Mouse (Mus musculus): ENCODE data around the gene Ambra1. TPM values are rescaled to one million over a fixed set of nuclear protein-coding genes. Genes with fewer than 3 reads are reported as not detected.

The Ambra1 gene
- polyA plus RNA-seq, 1 experiment from 2014 or later, result 21.5 TPM

GRCm38 (mm10) chr2:91929455-91929854 lies 199.5 kb downstream of the Ambra1 start:
- DNase-seq (ENCODE audit: low spot score), result no peak
- H3K27me3 ChIP-seq (ENCODE audit: control insufficient read depth, insufficient read depth, low read length), result 0 out of 2 replicates have a peak, but pooled peaks cover 3% of the 10 kb centered on the region

GRCm38 (mm10) chr2:91929936-91930335 lies 200.0 kb downstream of the Ambra1 start:
- 8% methylated on average over 12 of the region's 12 CpGs for WGBS
- ATAC-seq (ENCODE audit: insufficient read depth, low FRiP score, low TSS enrichment), result no peak
- H3K27ac ChIP-seq (ENCODE audit: low read depth, low read length), result peak overlapping the region; percentile 31; the same call in 1 of the 2 replicates

More at GRCm38 (mm10) chr2:91929455-91929854, 199.5 kb downstream of the Ambra1 start:
- no peak for ATAC-seq (ENCODE audit: insufficient read depth, low FRiP score, low TSS enrichment)
- Histone ChIP-seq H3K9me3 (ENCODE audit: control insufficient read depth, low read length) (no peaks in the 10 kb centered on the region), H3K27ac (ENCODE audit: low read depth, low read length) (no peak overlapping the region; the same call in 1 of the 2 replicates), H3K36me3 (ENCODE audit: control insufficient read depth, insufficient read depth, low read length) (no peaks in the 10 kb centered on the region; the same call in 1 of the 2 replicates), H3K4me3 (ENCODE audit: low read depth, low read length) (peak overlapping the region; percentile 79), H3K4me2 (ENCODE audit: low read depth) (peak overlapping the region; percentile 66), H3K9ac (ENCODE audit: low read length) (peak overlapping the region; percentile 51; the same call in 1 of the 2 replicates), H3K4me1 (ENCODE audit: control insufficient read depth, insufficient read depth, low read length) (peaks cover 34% of the 10 kb centered on the region)
- WGBS, result 54% methylated on average over 3 of the region's 3 CpGs

GRCm38 (mm10) chr2:91930761-91931291 lies 200.9 kb downstream of the Ambra1 start:
- Histone ChIP-seq H3K9me3 (ENCODE audit: control insufficient read depth, low read length) (no peaks in the 10 kb centered on the region), H3K27ac (ENCODE audit: low read depth, low read length) (peak overlapping the region; percentile 91), H3K4me3 (ENCODE audit: low read depth, low read length) (peak overlapping the region; percentile 79), H3K27me3 (ENCODE audit: control insufficient read depth, insufficient read depth, low read length) (no peaks in the 10 kb centered on the region), H3K4me1 (ENCODE audit: control insufficient read depth, insufficient read depth, low read length) (peaks cover 37% of the 10 kb centered on the region), H3K9ac (ENCODE audit: low read length) (peak overlapping the region; percentile 99), H3K36me3 (ENCODE audit: control insufficient read depth, insufficient read depth, low read length) (peaks cover 3% of the 10 kb centered on the region; the same call in 1 of the 2 replicates), H3K4me2 (ENCODE audit: low read depth) (peak overlapping the region; percentile 66)
- DNase-seq (ENCODE audit: low spot score) (peak; percentile 61), ATAC-seq (ENCODE audit: insufficient read depth, low FRiP score, low TSS enrichment) (no peak)
- WGBS, result under 1% methylated on average over 23 of the region's 23 CpGs

More at GRCm38 (mm10) chr2:91929936-91930335, 200.0 kb downstream of the Ambra1 start:
- Histone ChIP-seq H3K36me3 (ENCODE audit: control insufficient read depth, insufficient read depth, low read length) (no peaks in the 10 kb centered on the region; the same call in 1 of the 2 replicates), H3K4me2 (ENCODE audit: low read depth) (peak overlapping the region; percentile 66), H3K4me1 (ENCODE audit: control insufficient read depth, insufficient read depth, low read length) (peaks cover 37% of the 10 kb centered on the region), H3K9ac (ENCODE audit: low read length) (peak overlapping the region; percentile 99), H3K9me3 (ENCODE audit: control insufficient read depth, low read length) (no peaks in the 10 kb centered on the region), H3K27me3 (ENCODE audit: control insufficient read depth, insufficient read depth, low read length) (0 out of 2 replicates have a peak, but pooled peaks cover 3% of the 10 kb centered on the region), H3K4me3 (ENCODE audit: low read depth, low read length) (peak overlapping the region; percentile 79)
- DNase-seq (ENCODE audit: low spot score), result peak; percentile 84

GRCm38 (mm10) chr2:91931328-91932159 lies 201.6 kb downstream of the Ambra1 start:
- Histone ChIP-seq H3K4me3 (ENCODE audit: low read depth, low read length) (peak overlapping the region; percentile 79), H3K4me2 (ENCODE audit: low read depth) (peak overlapping the region; percentile 66), H3K9me3 (ENCODE audit: control insufficient read depth, low read length) (no peaks in the 10 kb centered on the region), H3K9ac (ENCODE audit: low read length) (peak overlapping the region; percentile 99), H3K27me3 (ENCODE audit: control insufficient read depth, insufficient read depth, low read length) (no peaks in the 10 kb centered on the region), H3K4me1 (ENCODE audit: control insufficient read depth, insufficient read depth, low read length) (peaks cover 37% of the 10 kb centered on the region), H3K36me3 (ENCODE audit: control insufficient read depth, insufficient read depth, low read length) (peaks cover 3% of the 10 kb centered on the region; the same call in 1 of the 2 replicates), H3K27ac (ENCODE audit: low read depth, low read length) (peak overlapping the region; percentile 91)
- ATAC-seq (ENCODE audit: insufficient read depth, low FRiP score, low TSS enrichment) (peak; percentile 78), DNase-seq (ENCODE audit: low spot score) (peak; percentile 89)
- under 1% methylated on average over 45 of the region's 50 CpGs for WGBS

GRCm38 (mm10) chr2:91932160-91932711 lies 202.3 kb downstream of the Ambra1 start, which contains the start of gene Mdk:
Gene Mdk (minus strand): TSS chr2:91932297.
- Histone ChIP-seq H3K4me2 (ENCODE audit: low read depth) (peak within 1 kb of the TSS; percentile 66), H3K9me3 (ENCODE audit: control insufficient read depth, low read length) (no peaks in the 10 kb centered on the region), H3K27me3 (ENCODE audit: control insufficient read depth, insufficient read depth, low read length) (no peaks in the 10 kb centered on the region), H3K36me3 (ENCODE audit: control insufficient read depth, insufficient read depth, low read length) (peaks cover 6% of the 10 kb centered on the region), H3K9ac (ENCODE audit: low read length) (peak within 1 kb of the TSS; percentile 99), H3K27ac (ENCODE audit: low read depth, low read length) (peak within 1 kb of the TSS; percentile 91), H3K4me3 (ENCODE audit: low read depth, low read length) (peak within 1 kb of the TSS; percentile 79), H3K4me1 (ENCODE audit: control insufficient read depth, insufficient read depth, low read length) (peaks cover 37% of the 10 kb centered on the region)
- peak; percentile 72 for DNase-seq (ENCODE audit: low spot score)
- peak; percentile 16 for ATAC-seq (ENCODE audit: insufficient read depth, low FRiP score, low TSS enrichment)
- WGBS, result 1% methylated on average over 14 of the region's 16 CpGs

GRCm38 (mm10) chr2:91932737-91933350 lies 202.9 kb downstream of the Ambra1 start:
- H3K9ac ChIP-seq (ENCODE audit: low read length), result peak overlapping the region; percentile 99
- H3K4me2 ChIP-seq (ENCODE audit: low read depth), result peak overlapping the region; percentile 66
- no peak overlapping the region for H3K4me3 ChIP-seq (ENCODE audit: low read depth, low read length)
- H3K27me3 ChIP-seq (ENCODE audit: control insufficient read depth, insufficient read depth, low read length), result no peaks in the 10 kb centered on the region
- 14% methylated on average over 6 of the region's 6 CpGs for WGBS
- peak overlapping the region; percentile 91 for H3K27ac ChIP-seq (ENCODE audit: low read depth, low read length)
- peaks cover 37% of the 10 kb centered on the region for H3K4me1 ChIP-seq (ENCODE audit: control insufficient read depth, insufficient read depth, low read length)
- H3K36me3 ChIP-seq (ENCODE audit: control insufficient read depth, insufficient read depth, low read length), result peaks cover 8% of the 10 kb centered on the region
- no peak; the same call in 1 of the 2 replicates for ATAC-seq (ENCODE audit: insufficient read depth, low FRiP score, low TSS enrichment)
- DNase-seq (ENCODE audit: low spot score), result peak; percentile 28
- H3K9me3 ChIP-seq (ENCODE audit: control insufficient read depth, low read length), result no peaks in the 10 kb centered on the region

- WGBS, result 22% methylated on average over 9 of the region's 9 CpGs
- Histone ChIP-seq H3K4me2 (ENCODE audit: low read depth) (no peak overlapping the region; the same call in 1 of the 2 replicates), H3K9ac (ENCODE audit: low read length) (peak overlapping the region; percentile 35; the same call in 1 of the 2 replicates), H3K4me1 (ENCODE audit: control insufficient read depth, insufficient read depth, low read length) (peaks cover 34% of the 10 kb centered on the region), H3K27me3 (ENCODE audit: control insufficient read depth, insufficient read depth, low read length) (no peaks in the 10 kb centered on the region), H3K4me3 (ENCODE audit: low read depth, low read length) (no peak overlapping the region), H3K27ac (ENCODE audit: low read depth, low read length) (peak overlapping the region; percentile 91), H3K36me3 (ENCODE audit: control insufficient read depth, insufficient read depth, low read length) (peaks cover 12% of the 10 kb centered on the region), H3K9me3 (ENCODE audit: control insufficient read depth, low read length) (no peaks in the 10 kb centered on the region)
- ATAC-seq (ENCODE audit: insufficient read depth, low FRiP score, low TSS enrichment) (no peak), DNase-seq (ENCODE audit: low spot score) (no peak)
Measured at GRCm38 (mm10) chr2:91933471-91933870, 203.5 kb downstream of the Ambra1 start.

- Histone ChIP-seq H3K4me2 (ENCODE audit: low read depth) (no peak overlapping the region), H3K4me3 (ENCODE audit: low read depth, low read length) (no peak overlapping the region), H3K36me3 (ENCODE audit: control insufficient read depth, insufficient read depth, low read length) (peaks cover 15% of the 10 kb centered on the region), H3K9ac (ENCODE audit: low read length) (no peak overlapping the region), H3K4me1 (ENCODE audit: control insufficient read depth, insufficient read depth, low read length) (peaks cover 34% of the 10 kb centered on the region), H3K27ac (ENCODE audit: low read depth, low read length) (0 out of 2 replicates have a peak overlapping the region, but pooled peaks have one; percentile 40), H3K9me3 (ENCODE audit: control insufficient read depth, low read length) (no peaks in the 10 kb centered on the region), H3K27me3 (ENCODE audit: control insufficient read depth, insufficient read depth, low read length) (no peaks in the 10 kb centered on the region)
- 58% methylated on average over 8 of the region's 8 CpGs for whole genome bisulfite sequencing
- DNase-seq (ENCODE audit: low spot score) (no peak), ATAC-seq (ENCODE audit: insufficient read depth, low FRiP score, low TSS enrichment) (no peak)
Measured at GRCm38 (mm10) chr2:91934016-91934415, 204.1 kb downstream of the Ambra1 start.

All from neural tube, embryonic 11.5 days (tissue).